Mouse (Mus musculus) kidney, adult 2 months (tissue): ENCODE data around the gene Cnot1. TPM values are rescaled to one million over a fixed set of nuclear protein-coding genes. Genes with fewer than 3 reads are reported as not detected.

ENCODE experiments used
- DNase-seq: peaks from one replicate; pipeline ENCODE4 v3.0.0; 2021
- H3K27ac ChIP-seq: fragments of 200-500 bp; 2 replicates; pipeline ENCODE4 v1.5.1; 2012; ENCODE audit warnings: low read depth, low read length, control low read depth, inconsistent platforms; ENCODE audit not compliant: insufficient read depth
- H3K27me3 ChIP-seq: fragments of 200-500 bp; replicated peaks from 2 replicates; pipeline ENCODE4 v1.6.1; 2012; ENCODE audit warnings: mild to moderate bottlenecking, moderate library complexity, low read length, inconsistent platforms; ENCODE audit not compliant: control insufficient read depth, insufficient read depth
- H3K36me3 ChIP-seq: fragments of 200-500 bp; 2 replicates; pipeline ENCODE4 v1.6.1; 2012; ENCODE audit warnings: mild to moderate bottlenecking, moderate library complexity, low read length, inconsistent platforms; ENCODE audit not compliant: control insufficient read depth, insufficient read depth
- H3K4me1 ChIP-seq: fragments of 200-500 bp; 2 replicates; pipeline ENCODE4 v1.6.1; 2011; ENCODE audit warnings: low read length; ENCODE audit not compliant: control insufficient read depth, insufficient read depth
- H3K4me3 ChIP-seq: fragments of 200-500 bp; 2 replicates; pipeline ENCODE4 v1.5.1; 2011; ENCODE audit warnings: mild to moderate bottlenecking, low read depth, low read length, control low read depth; ENCODE audit not compliant: insufficient read depth
- CTCF ChIP-seq: fragments of 200-500 bp; conservative IDR thresholded peaks from 2 replicates; pipeline ENCODE4 v1.5.1; 2011; ENCODE audit warnings: low read depth, mild to moderate bottlenecking, control low read depth, low read length, moderate library complexity, mixed read lengths; ENCODE audit not compliant: insufficient read depth, insufficient read length
- POLR2A ChIP-seq: fragments of 200-500 bp; IDR thresholded peaks from one replicate; pipeline ENCODE4 v1.6.1; 2011; ENCODE audit warnings: low read depth, low read length, control low read depth
- WGBS: fragments of 180-500 bp; shearing (Covaris S2); methylation state at CpG from one replicate; pipeline ENCODE4 v1.1.7; 2018; 5-methylcytosine and 5-hydroxymethylcytosine counted together
- polyA plus RNA-seq: library from polyadenylated mRNA; depleted of rRNA; stranded (reverse); fragments of >200 nt; gene quantifications from 2 replicates; pipeline ENCODE4 v1.2.3, GENCODE M21; 2012

Gene Cnot1
- polyA plus RNA-seq, 1 experiment = 57.4 TPM

DNA sequence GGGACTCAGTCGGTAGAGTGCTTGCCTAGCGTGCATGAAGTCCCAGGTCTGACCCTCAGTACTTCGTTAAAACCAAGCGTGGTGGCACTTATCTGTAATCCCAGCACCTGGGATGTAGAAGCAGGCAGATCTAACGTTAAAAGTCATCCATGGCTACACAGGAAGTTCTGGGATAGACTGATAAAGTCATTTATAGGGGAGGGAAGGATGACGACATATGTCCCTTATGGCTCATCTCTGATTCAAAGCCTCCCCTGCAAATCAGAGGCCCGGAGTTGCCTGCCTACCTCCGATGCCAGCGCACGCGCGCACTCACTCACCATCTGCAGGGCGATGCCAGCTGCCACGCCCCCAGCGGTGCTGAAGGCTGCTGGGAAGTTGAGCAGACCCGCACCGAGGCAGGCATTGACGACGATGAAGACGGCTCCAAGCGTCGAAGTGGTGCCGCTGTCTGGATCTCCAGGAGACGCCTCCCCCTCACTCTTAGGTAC lies 40.8 kb upstream of the Cnot1 start:
- Histone ChIP-seq H3K4me1 (peaks cover 8% of the 10 kb centered on the region; the same call in 1 of the 2 replicates), H3K4me3 (no peak overlapping the region), H3K27me3 (no peaks in the 10 kb centered on the region), H3K27ac (no peak overlapping the region), H3K36me3 (no peaks in the 10 kb centered on the region)
- DNase-seq = no peak
- TF ChIP-seq POLR2A (no peak), CTCF (no peak)
- 87% methylated on average over 24 of the region's 24 CpGs for WGBS

DNA sequence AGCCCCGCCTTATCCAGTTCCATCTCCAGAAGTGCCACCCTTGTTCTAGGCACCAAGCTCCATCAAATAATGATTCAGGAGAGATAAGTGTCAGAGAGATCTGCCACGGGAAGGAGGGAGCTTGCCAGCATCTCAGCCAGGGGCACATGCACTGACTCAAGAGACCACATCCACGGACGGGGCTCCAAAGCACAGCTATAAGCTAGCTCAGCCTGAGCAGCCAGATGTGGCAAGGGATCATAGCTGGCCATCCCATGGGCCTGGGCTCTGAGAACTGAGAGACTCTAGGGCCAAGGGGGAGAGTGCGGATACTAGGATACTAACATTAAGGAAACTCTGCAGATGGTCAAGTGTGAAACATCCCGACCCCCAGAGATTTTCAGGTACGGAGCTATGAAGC lies 37.8 kb upstream of the Cnot1 start:
- TF ChIP-seq POLR2A (no peak), CTCF (no peak)
- H3K36me3 ChIP-seq = no peaks in the 10 kb centered on the region; the same call in 1 of the 2 replicates
- WGBS = 85% methylated on average over 7 of the region's 7 CpGs

DNA sequence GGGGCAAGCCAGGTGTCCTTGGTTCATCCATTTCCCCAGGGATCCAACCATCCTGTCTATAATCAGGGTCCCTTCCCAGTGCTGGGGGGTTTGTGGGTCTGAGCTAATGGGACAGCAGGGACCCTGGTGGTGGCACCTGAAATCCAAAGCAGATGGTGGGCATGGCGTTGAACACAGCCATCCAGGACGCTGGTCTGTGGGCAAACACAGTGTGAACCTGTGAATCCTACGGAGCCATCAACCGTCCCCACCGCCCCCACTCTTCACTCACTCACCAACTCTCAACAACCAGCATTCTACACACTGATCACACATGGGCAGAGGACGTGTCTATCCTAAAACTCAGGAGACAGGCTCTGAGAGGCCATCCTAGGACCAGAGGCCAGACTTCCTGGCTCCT lies 36.7 kb upstream of the Cnot1 start:
- no peak for DNase-seq
- Histone ChIP-seq H3K27me3 (no peaks in the 10 kb centered on the region), H3K27ac (no peak overlapping the region), H3K36me3 (no peaks in the 10 kb centered on the region; the same call in 1 of the 2 replicates), H3K4me1 (no peaks in the 10 kb centered on the region), H3K4me3 (no peak overlapping the region)
- TF ChIP-seq POLR2A (no peak), CTCF (no peak)
- WGBS = 94% methylated on average over 6 of the region's 6 CpGs

More for the DNA sequence above, 37.8 kb upstream of the Cnot1 start:
- no peak for DNase-seq
- Histone ChIP-seq H3K27me3 (no peaks in the 10 kb centered on the region), H3K27ac (no peak overlapping the region), H3K4me1 (no peaks in the 10 kb centered on the region), H3K4me3 (no peak overlapping the region)

DNA sequence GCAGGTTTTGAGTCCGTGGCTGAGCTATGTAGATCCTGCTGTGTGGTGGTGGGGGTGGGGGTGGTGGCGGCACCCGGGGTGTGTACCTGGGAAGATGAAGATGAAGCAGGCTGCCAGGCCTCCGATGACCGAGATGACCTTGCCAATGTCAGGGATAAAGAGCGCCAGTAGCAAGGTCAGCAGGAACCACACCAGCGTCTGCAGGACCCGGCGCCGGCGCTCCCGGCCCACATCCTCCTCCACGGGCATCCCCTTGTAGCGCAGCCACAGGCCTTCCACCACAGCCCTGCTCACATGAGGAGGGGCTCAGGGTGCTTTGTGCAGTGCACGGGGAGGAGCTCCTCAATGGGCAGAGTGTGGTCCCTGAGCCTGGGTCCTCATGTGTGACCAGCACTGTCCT lies 34.2 kb upstream of the Cnot1 start:
- no peak overlapping the region for H3K4me3 ChIP-seq
- no peak overlapping the region for H3K27ac ChIP-seq
- H3K36me3 ChIP-seq = no peaks in the 10 kb centered on the region; the same call in 1 of the 2 replicates
- TF ChIP-seq CTCF (no peak), POLR2A (no peak)
- DNase-seq = no peak
- WGBS = 95% methylated on average over 15 of the region's 15 CpGs
- H3K4me1 ChIP-seq = no peaks in the 10 kb centered on the region
- no peaks in the 10 kb centered on the region for H3K27me3 ChIP-seq

DNA sequence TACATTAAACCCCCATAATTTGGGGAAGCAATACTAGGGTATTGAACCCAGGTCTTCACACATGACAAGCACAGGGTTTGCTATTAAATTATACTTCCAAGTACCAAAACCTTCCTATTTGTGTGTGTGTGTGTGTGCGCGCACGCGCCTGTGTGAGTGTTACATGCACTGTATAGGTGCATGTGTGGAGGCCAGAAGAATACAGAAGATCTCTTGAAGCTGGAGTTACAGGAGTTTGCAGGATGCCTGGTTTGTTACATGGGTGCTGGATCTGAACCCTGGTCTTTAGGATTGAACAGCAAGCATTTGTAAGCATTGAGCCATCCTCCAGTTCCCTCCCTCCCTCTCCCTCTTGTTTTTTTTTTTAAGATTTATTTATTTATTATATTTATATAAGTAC lies 32.0 kb upstream of the Cnot1 start:
- DNase-seq = no peak
- 96% methylated on average over 4 of the region's 4 CpGs for WGBS
- no peaks in the 10 kb centered on the region; the same call in 1 of the 2 replicates for H3K36me3 ChIP-seq
- no peak for TF ChIP-seq POLR2A
- no peak for TF ChIP-seq CTCF
- H3K4me1 ChIP-seq = no peaks in the 10 kb centered on the region
- H3K27me3 ChIP-seq = no peaks in the 10 kb centered on the region
- H3K4me3 ChIP-seq = no peak overlapping the region
- no peak overlapping the region for H3K27ac ChIP-seq

DNA sequence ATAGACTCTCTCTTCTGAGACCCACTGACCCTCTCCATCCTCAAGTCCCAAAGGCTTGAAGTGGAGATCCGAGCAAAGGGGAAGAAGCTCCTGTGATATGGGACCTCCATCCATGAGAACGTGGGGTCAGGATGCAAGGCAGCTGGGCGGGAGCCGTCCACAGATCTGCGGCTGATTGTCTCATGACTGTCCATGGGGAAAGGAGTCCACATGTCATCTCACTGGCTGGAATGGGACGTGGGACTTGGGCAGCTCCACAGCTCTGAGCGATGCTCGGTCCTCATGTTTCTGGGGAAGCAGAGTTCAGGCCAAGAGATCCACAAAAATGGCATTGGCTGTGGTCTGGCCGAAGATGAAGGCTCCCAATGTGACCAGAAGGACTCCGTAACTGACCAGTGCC lies 30.0 kb upstream of the Cnot1 start:
- TF ChIP-seq CTCF (no peak), POLR2A (no peak)

DNA sequence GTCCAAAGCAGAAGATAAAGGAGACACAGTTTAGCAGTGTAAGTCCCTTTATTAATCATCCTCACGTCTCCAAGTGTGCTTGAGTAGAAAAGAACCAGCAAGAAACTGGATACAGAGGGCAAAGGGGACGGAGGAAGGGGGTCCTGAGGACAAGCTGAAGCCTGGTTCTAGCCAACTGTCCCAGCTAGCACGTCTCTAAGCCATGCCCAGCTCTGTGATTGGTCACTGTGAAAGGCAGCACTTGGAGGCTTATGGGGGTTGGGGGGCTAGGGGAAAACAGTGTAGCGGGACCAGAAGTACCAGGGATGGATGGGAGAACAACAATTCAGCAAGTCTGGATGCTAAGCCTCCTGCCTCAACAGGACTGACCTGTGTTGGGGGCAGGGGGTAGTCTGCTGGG lies 28.6 kb upstream of the Cnot1 start:
- Histone ChIP-seq H3K4me3 (no peak overlapping the region), H3K27me3 (no peaks in the 10 kb centered on the region), H3K36me3 (no peaks in the 10 kb centered on the region), H3K4me1 (peaks cover 3% of the 10 kb centered on the region; the same call in 1 of the 2 replicates), H3K27ac (no peak overlapping the region)
- DNase-seq = no peak
- no peak for TF ChIP-seq CTCF
- no peak for TF ChIP-seq POLR2A
- WGBS = 86% methylated on average over 4 of the region's 4 CpGs

More for the DNA sequence above, 30.0 kb upstream of the Cnot1 start:
- H3K27ac ChIP-seq = no peak overlapping the region
- no peak overlapping the region for H3K4me3 ChIP-seq
- peaks cover 3% of the 10 kb centered on the region; the same call in 1 of the 2 replicates for H3K4me1 ChIP-seq
- H3K36me3 ChIP-seq = no peaks in the 10 kb centered on the region; the same call in 1 of the 2 replicates
- DNase-seq = no peak
- H3K27me3 ChIP-seq = no peaks in the 10 kb centered on the region
- 92% methylated on average over 10 of the region's 10 CpGs for WGBS
